Mouse (Mus musculus): ENCODE data around the gene Fcrl6.

The Fcrl6 gene

DNA sequence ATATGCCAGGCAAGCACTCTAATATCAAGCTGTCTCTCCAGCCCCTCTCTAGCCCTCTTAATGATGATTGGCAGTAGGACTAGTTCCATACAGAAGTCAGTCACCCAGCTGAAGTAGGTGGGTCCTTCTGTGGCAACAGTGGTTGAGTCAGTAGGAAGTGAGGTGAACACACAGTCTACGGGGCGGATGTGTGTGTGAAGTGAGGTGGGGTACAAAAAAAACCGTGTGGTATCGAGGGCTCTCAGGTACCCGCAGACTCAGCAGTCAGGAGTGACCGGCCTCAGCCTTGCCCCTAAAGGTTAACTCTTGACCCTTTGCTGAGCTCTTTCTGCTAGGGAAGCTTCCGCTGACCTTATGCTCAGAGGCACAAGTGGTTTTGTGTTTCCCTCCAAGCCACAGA, 53.9 kb downstream of the Fcrl6 start:
- in situ Hi-C loops (cut with MboI), result no loop called here
